Mouse (Mus musculus): ENCODE data around the gene Fam155a. TPM values are rescaled to one million over a fixed set of nuclear protein-coding genes. Genes with fewer than 3 reads are reported as not detected.

Fam155a gene
- polyA plus RNA-seq, 1 experiment from 2014 or later = 0.41 TPM

- H3K9ac ChIP-seq (ENCODE audit: low read depth, low read length) = no peak overlapping the region
- H3K4me1 ChIP-seq (replicated peaks; ENCODE audit: control insufficient read depth, insufficient read depth, low read length) = no peaks in the 10 kb centered on the region
- H3K4me3 ChIP-seq (ENCODE audit: low read depth, low read length) = no peak overlapping the region
- DNase-seq (ENCODE audit: low spot score) (no peak), ATAC-seq (replicated peaks; ENCODE audit: low FRiP score) (no peak)
- H3K36me3 ChIP-seq (ENCODE audit: control insufficient read depth, insufficient read depth, low read length) = no peaks in the 10 kb centered on the region
- no peaks in the 10 kb centered on the region for H3K9me3 ChIP-seq (ENCODE audit: control insufficient read depth, low read length)
- H3K4me2 ChIP-seq = no peak overlapping the region
- H3K27me3 ChIP-seq (replicated peaks; ENCODE audit: control insufficient read depth, insufficient read depth, low read length) = no peaks in the 10 kb centered on the region
- H3K27ac ChIP-seq (ENCODE audit: low read depth, low read length) = no peak overlapping the region
- 70% methylated on average over 10 of the region's 10 CpGs for WGBS
These were observed 351.8 kb downstream of the Fam155a start for GRCm38 (mm10) chr8:9418856-9419800.

GRCm38 (mm10) chr8:9416189-9416588 lies 354.8 kb downstream of the Fam155a start:
- Histone ChIP-seq H3K9ac (ENCODE audit: low read depth, low read length) (no peak overlapping the region), H3K36me3 (ENCODE audit: control insufficient read depth, insufficient read depth, low read length) (no peaks in the 10 kb centered on the region), H3K27me3 (replicated peaks; ENCODE audit: control insufficient read depth, insufficient read depth, low read length) (no peaks in the 10 kb centered on the region), H3K27ac (ENCODE audit: low read depth, low read length) (no peak overlapping the region), H3K9me3 (ENCODE audit: control insufficient read depth, low read length) (no peaks in the 10 kb centered on the region), H3K4me1 (replicated peaks; ENCODE audit: control insufficient read depth, insufficient read depth, low read length) (no peaks in the 10 kb centered on the region), H3K4me3 (ENCODE audit: low read depth, low read length) (no peak overlapping the region), H3K4me2 (no peak overlapping the region)
- DNase-seq (ENCODE audit: low spot score) (no peak), ATAC-seq (replicated peaks; ENCODE audit: low FRiP score) (no peak)
- WGBS = 66% methylated on average over 9 of the region's 9 CpGs

DNA sequence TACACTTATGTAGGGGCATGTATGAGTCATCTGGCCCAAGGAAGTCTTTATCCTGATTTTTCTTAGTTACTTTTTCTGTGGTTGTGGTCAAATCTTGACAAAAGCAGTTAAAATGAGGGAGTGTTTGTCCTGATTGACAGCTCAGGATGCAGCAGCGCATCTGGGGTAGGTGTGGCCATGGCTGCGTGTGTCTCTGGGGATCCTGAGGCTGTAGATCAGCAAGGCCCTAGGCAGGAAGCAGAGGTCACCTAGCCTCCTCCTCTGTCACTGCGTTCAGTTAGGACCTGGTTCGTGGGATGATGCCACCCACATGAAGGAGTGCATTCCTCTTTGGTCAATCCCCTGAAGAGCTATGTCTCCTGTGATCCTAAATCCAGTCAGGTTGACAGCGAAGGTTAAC lies 362.5 kb downstream of the Fam155a start:
- ATAC-seq (replicated peaks; ENCODE audit: low FRiP score) = no peak
- H3K36me3 ChIP-seq (ENCODE audit: control insufficient read depth, insufficient read depth, low read length) = no peaks in the 10 kb centered on the region
- DNase-seq (ENCODE audit: low spot score) = no peak
- WGBS = 47% methylated on average over 5 of the region's 5 CpGs
- H3K4me1 ChIP-seq (replicated peaks; ENCODE audit: control insufficient read depth, insufficient read depth, low read length) = no peaks in the 10 kb centered on the region
- H3K27ac ChIP-seq (ENCODE audit: low read depth, low read length) = no peak overlapping the region
- H3K9me3 ChIP-seq (ENCODE audit: control insufficient read depth, low read length) = no peaks in the 10 kb centered on the region
- H3K9ac ChIP-seq (ENCODE audit: low read depth, low read length) = no peak overlapping the region
- H3K27me3 ChIP-seq (replicated peaks; ENCODE audit: control insufficient read depth, insufficient read depth, low read length) = no peaks in the 10 kb centered on the region
- H3K4me3 ChIP-seq (ENCODE audit: low read depth, low read length) = no peak overlapping the region
- no peak overlapping the region for H3K4me2 ChIP-seq

DNA sequence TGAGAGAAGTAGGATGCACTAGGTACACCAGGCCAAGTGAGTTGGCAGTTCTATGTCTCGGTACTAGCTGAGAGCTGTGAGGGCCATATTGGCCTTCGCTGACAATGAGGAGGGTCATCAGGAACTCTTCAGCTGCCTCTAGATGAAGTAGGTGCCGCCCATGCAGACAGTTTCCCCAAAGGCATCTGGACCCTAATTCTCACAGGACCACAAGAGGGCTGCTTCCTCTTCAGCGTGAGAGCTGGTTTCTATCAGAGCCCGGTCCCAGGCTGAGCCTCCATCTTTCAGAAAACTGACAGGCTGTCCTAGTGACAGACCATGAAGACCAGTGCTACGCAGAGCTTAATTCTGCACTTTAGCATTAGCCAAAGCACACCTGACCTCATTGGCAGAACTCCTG lies 364.8 kb downstream of the Fam155a start:
- H3K9ac ChIP-seq (ENCODE audit: low read depth, low read length) = no peak overlapping the region
- no peaks in the 10 kb centered on the region for H3K36me3 ChIP-seq (ENCODE audit: control insufficient read depth, insufficient read depth, low read length)
- no peaks in the 10 kb centered on the region for H3K27me3 ChIP-seq (replicated peaks; ENCODE audit: control insufficient read depth, insufficient read depth, low read length)
- ATAC-seq (replicated peaks; ENCODE audit: low FRiP score) (no peak), DNase-seq (ENCODE audit: low spot score) (no peak)
- H3K4me3 ChIP-seq (ENCODE audit: low read depth, low read length) = no peak overlapping the region
- H3K4me1 ChIP-seq (replicated peaks; ENCODE audit: control insufficient read depth, insufficient read depth, low read length) = no peaks in the 10 kb centered on the region
- H3K27ac ChIP-seq (ENCODE audit: low read depth, low read length) = no peak overlapping the region
- no peak overlapping the region for H3K4me2 ChIP-seq
- no peaks in the 10 kb centered on the region for H3K9me3 ChIP-seq (ENCODE audit: control insufficient read depth, low read length)
- WGBS = 75% methylated on average over 6 of the region's 6 CpGs

- no peak overlapping the region for H3K4me3 ChIP-seq (ENCODE audit: low read depth, low read length)
- no peaks in the 10 kb centered on the region for H3K9me3 ChIP-seq (ENCODE audit: control insufficient read depth, low read length)
- H3K36me3 ChIP-seq (ENCODE audit: control insufficient read depth, insufficient read depth, low read length) = no peaks in the 10 kb centered on the region
- no peak overlapping the region for H3K27ac ChIP-seq (ENCODE audit: low read depth, low read length)
- ATAC-seq (replicated peaks; ENCODE audit: low FRiP score) (no peak), DNase-seq (ENCODE audit: low spot score) (no peak)
- WGBS = 55% methylated on average over 3 of the region's 3 CpGs
- no peaks in the 10 kb centered on the region for H3K4me1 ChIP-seq (replicated peaks; ENCODE audit: control insufficient read depth, insufficient read depth, low read length)
- H3K4me2 ChIP-seq = no peak overlapping the region
- no peaks in the 10 kb centered on the region for H3K27me3 ChIP-seq (replicated peaks; ENCODE audit: control insufficient read depth, insufficient read depth, low read length)
- H3K9ac ChIP-seq (ENCODE audit: low read depth, low read length) = no peak overlapping the region
These were observed 366.3 kb downstream of the Fam155a start for GRCm38 (mm10) chr8:9404651-9405050.

GRCm38 (mm10) chr8:9402393-9402792 lies 368.6 kb downstream of the Fam155a start:
- 43% methylated on average over 4 of the region's 4 CpGs for WGBS
- Histone ChIP-seq H3K9me3 (ENCODE audit: control insufficient read depth, low read length) (no peaks in the 10 kb centered on the region), H3K27me3 (replicated peaks; ENCODE audit: control insufficient read depth, insufficient read depth, low read length) (no peaks in the 10 kb centered on the region), H3K4me2 (no peak overlapping the region), H3K9ac (ENCODE audit: low read depth, low read length) (no peak overlapping the region), H3K4me1 (replicated peaks; ENCODE audit: control insufficient read depth, insufficient read depth, low read length) (no peaks in the 10 kb centered on the region), H3K36me3 (ENCODE audit: control insufficient read depth, insufficient read depth, low read length) (no peaks in the 10 kb centered on the region), H3K4me3 (ENCODE audit: low read depth, low read length) (no peak overlapping the region), H3K27ac (ENCODE audit: low read depth, low read length) (no peak overlapping the region)
- no peak for DNase-seq (ENCODE audit: low spot score)
- no peak for ATAC-seq (replicated peaks; ENCODE audit: low FRiP score)

GRCm38 (mm10) chr8:9398606-9399263 lies 372.2 kb downstream of the Fam155a start:
- Histone ChIP-seq H3K4me3 (ENCODE audit: low read depth, low read length) (no peak overlapping the region), H3K36me3 (ENCODE audit: control insufficient read depth, insufficient read depth, low read length) (no peaks in the 10 kb centered on the region), H3K9ac (ENCODE audit: low read depth, low read length) (no peak overlapping the region), H3K27me3 (replicated peaks; ENCODE audit: control insufficient read depth, insufficient read depth, low read length) (no peaks in the 10 kb centered on the region), H3K27ac (ENCODE audit: low read depth, low read length) (no peak overlapping the region), H3K9me3 (ENCODE audit: control insufficient read depth, low read length) (no peaks in the 10 kb centered on the region), H3K4me1 (replicated peaks; ENCODE audit: control insufficient read depth, insufficient read depth, low read length) (no peaks in the 10 kb centered on the region), H3K4me2 (no peak overlapping the region)
- no peak for ATAC-seq (replicated peaks; ENCODE audit: low FRiP score)
- no peak for DNase-seq (ENCODE audit: low spot score)
- 78% methylated on average over 3 of the region's 3 CpGs for WGBS

- Histone ChIP-seq H3K36me3 (ENCODE audit: control insufficient read depth, insufficient read depth, low read length) (no peaks in the 10 kb centered on the region), H3K4me1 (replicated peaks; ENCODE audit: control insufficient read depth, insufficient read depth, low read length) (no peaks in the 10 kb centered on the region), H3K9me3 (ENCODE audit: control insufficient read depth, low read length) (no peaks in the 10 kb centered on the region), H3K27ac (ENCODE audit: low read depth, low read length) (no peak overlapping the region), H3K4me3 (ENCODE audit: low read depth, low read length) (no peak overlapping the region), H3K4me2 (no peak overlapping the region), H3K9ac (ENCODE audit: low read depth, low read length) (no peak overlapping the region), H3K27me3 (replicated peaks; ENCODE audit: control insufficient read depth, insufficient read depth, low read length) (no peaks in the 10 kb centered on the region)
- no peak for ATAC-seq (replicated peaks; ENCODE audit: low FRiP score)
- no peak for DNase-seq (ENCODE audit: low spot score)
- 61% methylated on average over 6 of the region's 6 CpGs for WGBS
These were observed 372.9 kb downstream of the Fam155a start for GRCm38 (mm10) chr8:9398040-9398439.

- no peak for ATAC-seq (replicated peaks; ENCODE audit: low FRiP score)
- no peak overlapping the region for H3K27ac ChIP-seq (ENCODE audit: low read depth, low read length)
- no peak overlapping the region for H3K4me2 ChIP-seq
- 78% methylated on average over 5 of the region's 5 CpGs for WGBS
- no peaks in the 10 kb centered on the region for H3K27me3 ChIP-seq (replicated peaks; ENCODE audit: control insufficient read depth, insufficient read depth, low read length)
- DNase-seq (ENCODE audit: low spot score) = no peak
- H3K9me3 ChIP-seq (ENCODE audit: control insufficient read depth, low read length) = no peaks in the 10 kb centered on the region
- H3K9ac ChIP-seq (ENCODE audit: low read depth, low read length) = no peak overlapping the region
- H3K36me3 ChIP-seq (ENCODE audit: control insufficient read depth, insufficient read depth, low read length) = no peaks in the 10 kb centered on the region
- H3K4me1 ChIP-seq (replicated peaks; ENCODE audit: control insufficient read depth, insufficient read depth, low read length) = no peaks in the 10 kb centered on the region
- no peak overlapping the region for H3K4me3 ChIP-seq (ENCODE audit: low read depth, low read length)
These were observed 376.3 kb downstream of the Fam155a start for GRCm38 (mm10) chr8:9394670-9395069.

Data from liver, embryonic 11.5 days (tissue).